ENCODE assay signal across 23 mouse cellular contexts in the genomic region with DNA sequence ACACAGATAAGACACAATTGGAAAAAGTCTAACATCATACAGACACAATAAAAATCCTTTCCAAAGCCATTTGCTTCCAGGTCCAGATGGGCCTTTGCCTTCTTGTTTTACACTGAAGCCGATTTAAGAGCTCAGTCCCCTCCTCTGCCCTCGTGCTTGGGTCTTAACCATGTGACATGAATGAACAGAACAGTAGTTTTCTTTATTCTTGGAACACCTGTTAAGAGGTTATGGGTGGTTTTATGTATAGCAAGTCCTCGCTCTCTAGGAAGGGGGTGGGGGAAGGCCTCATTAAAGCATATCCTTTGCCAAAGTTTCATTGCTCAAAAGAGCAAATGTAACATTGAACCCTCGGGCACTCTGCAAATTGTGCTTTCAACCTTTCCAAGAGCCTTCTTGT.
"Had no signal": no experiment of that assay in that cellular context is flagged by ENCODE, and none has a peak within 500 bp of the region (broad histone marks: within the 10 kb centered on the region; RNA-seq: fewer than 3 reads in every experiment).

No protein-coding gene starts in this region.

- DNase-seq: gastrocnemius, postnatal 14 days; gastrocnemius, postnatal 36 days; heart, adult 18-20 months; heart, postnatal 10 days; heart, postnatal 36 days; kidney, adult 11 months; kidney, adult 2 months; kidney, adult 9 months; kidney, postnatal 25 days; kidney, postnatal 4 days; lung, adult 18-20 months had no signal

- H3K27ac ChIP-seq: heart, embryonic 10.5 days; hindbrain, embryonic 13.5 days; hindbrain, embryonic 15.5 days; hindbrain, postnatal 0 days; kidney, embryonic 15.5 days; kidney, postnatal 0 days; left cerebral cortex, adult 2 months; limb, embryonic 15.5 days; liver, embryonic 12.5 days; liver, embryonic 14.5 days had no signal

- H3K9me3 ChIP-seq: heart, embryonic 10.5 days; heart, embryonic 12.5 days; hindbrain, embryonic 13.5 days; hindbrain, embryonic 15.5 days; kidney, embryonic 15.5 days; limb, embryonic 15.5 days; liver, embryonic 12.5 days had no signal

- H3K27me3 ChIP-seq: heart, embryonic 12.5 days; hindbrain, embryonic 13.5 days; hindbrain, embryonic 15.5 days; kidney, embryonic 15.5 days; limb, embryonic 15.5 days; liver, embryonic 12.5 days had no signal

- H3K4me3 ChIP-seq: heart, embryonic 10.5 days; heart, embryonic 12.5 days; hindbrain, embryonic 13.5 days; hindbrain, embryonic 15.5 days; kidney, embryonic 15.5 days; left cerebral cortex, adult 2 months; limb, embryonic 15.5 days; liver, embryonic 12.5 days had no signal

- ATAC-seq: hindbrain, postnatal 0 days; intestine, embryonic 16.5 days; liver, embryonic 12.5 days had no signal

- H3K9ac ChIP-seq: heart, embryonic 12.5 days; hindbrain, embryonic 13.5 days; hindbrain, embryonic 15.5 days; kidney, embryonic 15.5 days; limb, embryonic 15.5 days; liver, embryonic 12.5 days; liver, embryonic 14.5 days had no signal

- H3K4me2 ChIP-seq: heart, embryonic 12.5 days; hindbrain, embryonic 13.5 days; hindbrain, embryonic 15.5 days; kidney, embryonic 15.5 days; limb, embryonic 15.5 days; liver, embryonic 12.5 days had no signal

- H3K36me3 ChIP-seq: heart, embryonic 10.5 days; heart, embryonic 12.5 days; hindbrain, embryonic 13.5 days; hindbrain, embryonic 15.5 days; kidney, embryonic 15.5 days; limb, embryonic 15.5 days; liver, embryonic 12.5 days had no signal

- H3K4me1 ChIP-seq: heart, embryonic 10.5 days; heart, embryonic 12.5 days; hindbrain, embryonic 13.5 days; hindbrain, embryonic 15.5 days; kidney, embryonic 15.5 days; limb, embryonic 15.5 days; liver, embryonic 12.5 days had no signal
